Mouse (Mus musculus): ENCODE measurements around the gene Dph6.

GRCm38 (mm10) chr2:114687081-114687480, 32.3 kb upstream of the Dph6 start:
- no peak for TF ChIP-seq NELFE (IDR thresholded peaks at IDR 0.05; ENCODE audit: low read depth, low read length)
- TF ChIP-seq CTCF (IDR thresholded peaks at IDR 0.05 in 2 of 3, conservative IDR thresholded peaks at IDR 0.05 in 1 of 3; ENCODE audit: control insufficient read depth in 1 of 3, insufficient read depth in 1 of 3, low read depth in 2 of 3, low read length in 3 of 3, poor library complexity in 1 of 3, severe bottlenecking in 1 of 3): no peak
- no peak for TF ChIP-seq GATA1 (IDR thresholded peaks at IDR 0.05; ENCODE audit: low read depth, low read length)
- TF ChIP-seq ZKSCAN1 (IDR thresholded peaks at IDR 0.05; ENCODE audit: low read depth, low read length): no peak
- TF ChIP-seq RAD21 (IDR thresholded peaks at IDR 0.05; ENCODE audit: low read depth, low read length): no peak
- no peak for TF ChIP-seq EP300 (IDR thresholded peaks at IDR 0.05; ENCODE audit: low read depth in 1 of 2, low read length in 2 of 2)
- TF ChIP-seq POLR2A (IDR thresholded peaks at IDR 0.05; ENCODE audit: control insufficient read depth in 1 of 2, insufficient read depth in 1 of 2, low read depth in 1 of 2, low read length in 2 of 2, poor library complexity in 1 of 2): no peak
- TF ChIP-seq TAL1 (IDR thresholded peaks at IDR 0.05; ENCODE audit: low read length): no peak
- no peak for TF ChIP-seq ZMIZ1 (IDR thresholded peaks at IDR 0.05; ENCODE audit: low read depth, low read length)
- no peak for TF ChIP-seq CHD2 (IDR thresholded peaks at IDR 0.05; ENCODE audit: low read length)
